Mouse (Mus musculus): ENCODE measurements around the gene Dnah14. TPM values are rescaled to one million over a fixed set of nuclear protein-coding genes. Genes with fewer than 3 reads are reported as not detected.

The Dnah14 gene
- total and polyA plus RNA-seq, 3 experiments = 0.03 to 0.98 (median 0.74) TPM

DNA sequence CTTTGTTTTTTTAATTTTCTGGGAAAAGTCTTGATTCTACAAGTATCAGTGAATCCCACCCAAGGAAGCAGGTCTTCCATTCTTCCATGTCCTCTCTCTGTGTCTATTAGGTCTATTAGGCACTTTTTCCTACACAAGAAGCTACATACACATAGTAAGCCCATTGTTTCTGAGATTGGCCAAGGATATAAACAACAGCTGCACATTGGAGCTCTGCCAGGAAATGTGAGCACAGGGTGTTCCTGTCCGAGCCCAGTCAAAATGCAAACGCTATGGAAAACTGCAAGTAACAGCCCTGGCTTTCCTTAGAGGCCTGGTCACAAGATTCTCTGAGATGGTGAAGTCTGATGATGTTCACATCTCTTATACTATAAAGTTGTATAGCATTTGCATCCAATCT is 217.2 kb downstream of the Dnah14 start:
- dilution Hi-C loops (cut with MboI; ENCODE audit: extremely low pct_ligation_motif_present, extremely low pct_unique_long_range_greater_than_20kb, low sequenced_read_pairs) = no loop called here

DNA sequence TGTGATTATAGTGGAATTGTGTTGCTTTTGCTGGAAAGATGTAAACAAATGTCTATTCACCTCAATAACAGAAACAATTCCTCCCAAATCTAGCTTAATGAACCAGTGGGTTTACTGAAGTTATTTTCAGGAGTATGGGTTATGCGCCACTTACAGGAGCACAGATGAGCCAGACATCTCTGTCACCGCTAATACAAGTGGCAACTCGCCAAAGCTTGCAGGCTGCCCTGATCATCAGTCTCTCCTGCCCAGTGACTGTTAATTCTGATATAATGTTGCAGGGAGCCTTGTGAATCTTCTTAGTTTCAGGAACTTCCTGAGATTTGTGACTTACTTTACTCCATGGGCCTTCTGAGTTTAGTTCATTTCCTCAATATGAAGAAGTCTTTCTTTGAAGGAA is 223.6 kb downstream of the Dnah14 start:
- H3K79me2 ChIP-seq (replicated peaks; ENCODE audit: control insufficient read depth, extremely low read depth, insufficient read depth, poor library complexity, severe bottlenecking) = no peaks in the 10 kb centered on the region
- H3K9ac ChIP-seq (ENCODE audit: insufficient read depth, low read depth) = no peak overlapping the region
- dilution Hi-C loops (cut with MboI; ENCODE audit: extremely low pct_ligation_motif_present, extremely low pct_unique_long_range_greater_than_20kb, low sequenced_read_pairs) (no loop called here), in situ Hi-C loops (cut with MboI; ENCODE audit: low pct_ligation_motif_present, low pct_unique_long_range_greater_than_20kb, low sequenced_read_pairs) (no loop called here)
- H3K4me1 ChIP-seq (ENCODE audit: control insufficient read depth in 1 of 2, insufficient read depth in 2 of 2) = no peaks in the 10 kb centered on the region
- H3K9me3 ChIP-seq (replicated peaks; ENCODE audit: low read length) = no peaks in the 10 kb centered on the region
- no peaks in the 10 kb centered on the region for H3K27me3 ChIP-seq (replicated peaks)
- H3K36me3 ChIP-seq (replicated peaks in 1 of 2; ENCODE audit: control insufficient read depth in 1 of 2, insufficient read depth in 1 of 2, low read length in 1 of 2) = no peaks in the 10 kb centered on the region
- H3K4me3 ChIP-seq (replicated peaks in 1 of 3; ENCODE audit: low read depth in 2 of 3, low read length in 2 of 3, poor library complexity in 1 of 3) = no peak overlapping the region
- H3K4me2 ChIP-seq (ENCODE audit: insufficient read depth, low read depth, poor library complexity, severe bottlenecking) = no peak overlapping the region
- H3K27ac ChIP-seq (ENCODE audit: insufficient read depth, low read depth) = no peak overlapping the region
- no peak for DNase-seq (ENCODE audit: extremely low read depth)
- TF ChIP-seq IRF4 (IDR thresholded peaks at IDR 0.05; ENCODE audit: low read depth, low read length) = no peak
- TF ChIP-seq NRF1 (IDR thresholded peaks at IDR 0.05; ENCODE audit: low read depth, low read length) = no peak
- TF ChIP-seq MAFK (IDR thresholded peaks at IDR 0.05; ENCODE audit: insufficient replicate concordance, low read length) = no peak
- TF ChIP-seq HCFC1 (IDR thresholded peaks at IDR 0.05; ENCODE audit: low read depth, low read length) = no peak
- no peak for TF ChIP-seq RCOR1 (conservative IDR thresholded peaks at IDR 0.05; ENCODE audit: low read depth, low read length)
- no peak for TF ChIP-seq MYC (IDR thresholded peaks at IDR 0.05; ENCODE audit: low read depth, low read length)
- TF ChIP-seq UBTF (IDR thresholded peaks at IDR 0.05; ENCODE audit: low read depth, low read length) = no peak
- TF ChIP-seq JUN (IDR thresholded peaks at IDR 0.05; ENCODE audit: insufficient read depth, low read depth, low read length) = no peak
- no peak for TF ChIP-seq TBP (conservative IDR thresholded peaks at IDR 0.05; ENCODE audit: low read depth, low read length)
- TF ChIP-seq CTCF (conservative IDR thresholded peaks at IDR 0.05 in 1 of 2, IDR thresholded peaks at IDR 0.05 in 1 of 2; ENCODE audit: low read depth in 2 of 2, low read length in 2 of 2) = no peak
- no peak for TF ChIP-seq TCF12 (IDR thresholded peaks at IDR 0.05; ENCODE audit: low read depth, low read length)

More for the DNA sequence above, 217.2 kb downstream of the Dnah14 start:
- Histone ChIP-seq H3K4me3 (replicated peaks in 1 of 3; ENCODE audit: low read depth in 2 of 3, low read length in 2 of 3, poor library complexity in 1 of 3) (no peak overlapping the region), H3K9ac (ENCODE audit: insufficient read depth, low read depth) (no peak overlapping the region), H3K27ac (ENCODE audit: insufficient read depth, low read depth) (no peak overlapping the region), H3K36me3 (replicated peaks in 1 of 2; ENCODE audit: control insufficient read depth in 1 of 2, insufficient read depth in 1 of 2, low read length in 1 of 2) (no peaks in the 10 kb centered on the region), H3K4me1 (ENCODE audit: control insufficient read depth in 1 of 2, insufficient read depth in 2 of 2) (peaks cover 0 to 7% of the 10 kb centered on the region in 2 experiments; a peak in 1 of 4 replicates), H3K79me2 (replicated peaks; ENCODE audit: control insufficient read depth, extremely low read depth, insufficient read depth, poor library complexity, severe bottlenecking) (no peaks in the 10 kb centered on the region), H3K9me3 (replicated peaks; ENCODE audit: low read length) (no peaks in the 10 kb centered on the region), H3K4me2 (ENCODE audit: insufficient read depth, low read depth, poor library complexity, severe bottlenecking) (no peak overlapping the region), H3K27me3 (replicated peaks) (no peaks in the 10 kb centered on the region)
- in situ Hi-C loops (cut with MboI; ENCODE audit: low pct_ligation_motif_present, low pct_unique_long_range_greater_than_20kb, low sequenced_read_pairs) = no loop called here
- no peak for DNase-seq (ENCODE audit: extremely low read depth)
- TF ChIP-seq RAD21 (IDR thresholded peaks at IDR 0.05; ENCODE audit: low read depth, low read length) = no peak
- TF ChIP-seq PAX5 (IDR thresholded peaks at IDR 0.05; ENCODE audit: low read length) = no peak
- no peak for TF ChIP-seq IRF4 (IDR thresholded peaks at IDR 0.05; ENCODE audit: low read depth, low read length)
- no peak for TF ChIP-seq HCFC1 (IDR thresholded peaks at IDR 0.05; ENCODE audit: low read depth, low read length)
- TF ChIP-seq GABPA (IDR thresholded peaks at IDR 0.05; ENCODE audit: insufficient replicate concordance, low read depth, low read length) = no peak
- no peak for TF ChIP-seq ZNF384 (IDR thresholded peaks at IDR 0.05; ENCODE audit: low read depth, low read length)
- TF ChIP-seq UBTF (IDR thresholded peaks at IDR 0.05; ENCODE audit: low read depth, low read length) = no peak
- TF ChIP-seq MEF2A (IDR thresholded peaks at IDR 0.05; ENCODE audit: borderline replicate concordance, low read depth, low read length) = no peak
- TF ChIP-seq EP300 (IDR thresholded peaks at IDR 0.05; ENCODE audit: low read length) = no peak
- no peak for TF ChIP-seq CHD2 (IDR thresholded peaks at IDR 0.05; ENCODE audit: low read length)

Measured in CH12.LX (cell line).